Mouse (Mus musculus) left cerebral cortex, adult 11 months (tissue): ENCODE measurements around the gene Trappc3.

Source experiments
- DNase-seq: peaks from one replicate; pipeline ENCODE4 v3.0.0; 2022; ENCODE audit warnings: low spot score

Trappc3 gene

DNA sequence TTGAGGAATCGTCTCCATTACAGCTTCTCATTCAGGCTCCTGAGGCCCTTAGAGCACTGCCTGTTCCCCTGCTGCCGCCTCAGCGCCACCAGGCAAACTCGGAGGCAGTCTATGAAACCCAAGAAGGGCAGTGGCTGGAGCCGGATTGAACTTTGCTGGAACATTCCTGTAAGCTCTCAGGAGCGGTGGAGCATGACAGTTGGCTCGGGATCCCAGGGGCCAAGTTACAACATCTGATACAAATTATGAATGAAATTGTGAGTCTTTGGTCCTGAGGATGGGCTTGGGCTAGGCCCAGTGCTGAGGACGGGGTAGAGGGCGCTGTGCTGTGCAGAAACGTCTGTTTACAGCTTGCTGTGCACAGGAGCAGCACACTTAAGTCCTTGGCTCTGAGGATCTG lies 52.3 kb downstream of the Trappc3 start:
- DNase-seq = no peak

GRCm38 (mm10) chr4:126315931-126316330 lies 53.8 kb downstream of the Trappc3 start:
- DNase-seq = no peak

GRCm38 (mm10) chr4:126316443-126317040 lies 54.4 kb downstream of the Trappc3 start:
- DNase-seq = no peak

GRCm38 (mm10) chr4:126319806-126320205 lies 57.7 kb downstream of the Trappc3 start:
- no peak for DNase-seq

DNA sequence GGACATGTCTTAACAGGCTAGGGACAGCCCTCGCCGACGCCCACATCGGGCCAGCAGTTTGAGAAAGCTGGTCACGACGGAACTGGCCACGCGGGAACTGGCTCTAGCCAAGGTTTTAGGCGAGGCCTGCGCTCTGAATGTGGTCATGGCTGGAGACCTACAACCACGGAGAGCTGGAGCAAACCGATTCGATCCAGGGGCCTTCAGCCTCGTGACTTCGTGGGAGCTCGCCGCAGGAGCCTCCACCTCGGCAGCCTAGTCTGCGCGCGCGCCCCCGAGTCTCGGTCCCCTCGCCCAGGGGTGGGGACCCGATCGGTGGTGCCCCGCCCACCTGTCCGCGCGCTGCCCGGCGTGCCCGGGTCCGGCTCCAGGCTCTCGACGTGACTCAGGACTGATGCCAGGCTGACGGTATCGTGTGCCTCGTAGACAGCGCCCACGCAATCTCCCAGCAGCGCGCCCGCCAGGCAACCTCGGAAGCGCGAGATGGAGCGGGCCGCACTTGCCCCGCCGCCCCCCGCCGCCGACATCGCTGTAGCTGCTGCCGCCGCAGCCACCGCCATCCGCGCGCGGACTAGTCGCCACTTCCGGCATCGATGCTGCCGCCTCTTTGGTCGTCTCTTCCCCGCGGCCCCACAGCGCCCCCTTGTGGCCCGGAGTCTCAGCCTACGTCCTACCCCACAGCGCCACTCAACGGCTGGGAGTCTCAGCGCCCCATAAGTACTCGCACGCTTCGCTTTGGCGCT lies 59.2 kb downstream of the Trappc3 start, which contains the start of gene Adprhl2:
TSS of gene Adprhl2 (minus strand) at position 593 of the 743 bp plus-strand sequence.
- peak; percentile 93 for DNase-seq

- DNase-seq = no peak
Measured at GRCm38 (mm10) chr4:126321854-126322511, 59.9 kb downstream of the Trappc3 start.

DNA sequence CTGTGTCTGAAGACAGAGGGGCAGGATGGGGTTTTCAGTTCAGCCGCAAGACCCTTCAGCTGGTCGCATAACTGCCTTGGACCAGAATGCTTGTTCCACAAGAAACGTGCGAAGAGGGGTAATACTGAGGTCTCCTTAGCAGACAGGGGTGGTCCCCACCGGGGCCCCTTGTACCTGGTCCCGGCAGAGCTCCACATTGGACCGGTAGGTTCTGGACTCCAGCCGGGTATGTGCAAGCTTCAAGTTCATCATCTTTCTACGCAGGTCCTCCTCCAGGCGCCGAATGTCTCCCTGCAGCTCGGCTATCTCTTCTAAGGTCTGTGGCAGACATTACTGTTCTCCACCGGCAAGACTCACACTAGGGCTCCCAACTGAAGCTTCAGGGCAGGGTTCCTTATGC lies 60.5 kb downstream of the Trappc3 start:
- DNase-seq = no peak

DNA sequence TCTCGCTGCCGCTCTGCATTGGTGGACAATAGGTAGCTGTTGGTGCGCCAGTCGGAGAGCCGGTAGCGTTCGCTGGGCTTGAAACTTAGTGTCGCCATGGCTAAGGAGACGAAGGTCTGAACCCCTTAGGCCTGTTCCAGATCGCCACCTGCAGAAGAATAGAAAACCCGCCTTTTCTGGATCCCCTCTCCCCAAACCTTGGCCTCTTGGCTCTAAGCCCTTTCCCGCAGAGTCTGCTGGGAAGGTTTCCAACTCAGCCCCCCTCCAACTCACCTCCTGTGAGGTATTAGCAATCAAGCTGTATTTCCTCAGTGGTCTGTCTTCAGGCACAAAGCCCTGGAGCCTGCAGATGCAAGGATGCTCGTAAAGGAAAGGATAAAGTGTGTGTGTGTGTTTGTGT lies 62.7 kb downstream of the Trappc3 start:
- no peak for DNase-seq

- no peak for DNase-seq
Measured at GRCm38 (mm10) chr4:126325281-126325861, 63.2 kb downstream of the Trappc3 start, which contains the start of gene Tekt2. TSS of gene Tekt2 (minus strand) at chr4:126325688.
